9 mouse cellular contexts compared by ENCODE assay signal in the genomic region with DNA sequence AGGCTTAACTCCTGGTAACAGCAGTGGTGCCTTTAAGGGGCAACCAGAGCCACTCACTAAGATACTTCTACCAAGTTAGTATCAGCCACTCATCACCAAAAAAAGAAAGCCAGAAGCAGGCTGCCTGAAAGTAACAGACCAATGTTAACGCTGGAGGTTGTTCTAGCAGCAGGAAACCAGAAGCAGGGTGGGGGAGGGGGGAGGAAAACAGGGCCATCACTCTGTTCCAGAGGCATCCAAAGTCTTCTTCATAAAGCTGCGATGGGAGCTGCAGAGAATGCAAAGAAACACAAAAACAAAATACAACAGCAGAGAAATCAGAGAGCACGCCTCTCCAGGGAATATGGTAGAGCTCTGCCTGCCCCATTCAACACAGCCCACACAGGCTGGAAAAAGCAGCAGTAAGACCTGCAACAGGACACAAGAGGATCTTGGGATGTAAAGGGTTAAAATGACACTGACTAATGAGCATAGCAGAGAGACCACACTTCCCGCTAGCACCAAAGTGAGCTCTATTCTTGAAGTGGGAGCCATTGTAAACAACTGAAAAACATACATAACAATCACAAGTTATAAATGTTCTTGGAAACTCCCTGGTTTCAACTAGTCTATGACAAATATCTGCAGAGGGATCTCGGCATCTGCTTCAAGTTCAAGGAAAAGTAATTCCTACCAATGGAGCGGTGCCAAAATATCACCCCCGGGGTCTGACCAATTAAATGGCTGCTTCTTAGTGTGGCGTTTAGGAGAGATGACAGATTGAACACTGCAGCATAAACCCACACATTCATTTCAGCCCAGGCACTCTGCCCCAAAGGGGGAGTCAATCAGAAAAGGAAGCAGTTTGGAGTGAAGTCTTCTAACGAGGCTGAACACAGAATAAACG. TPM values are rescaled to one million over a fixed set of nuclear protein-coding genes. Genes with fewer than 3 reads are reported as not detected.
DNase-seq lines count a peak whose midpoint lies in the region; ATAC-seq lines count a peak whose summit lies in the region.
"Had no signal": no experiment of that assay in that cellular context is flagged by ENCODE, and none has a peak within 500 bp of the region (broad histone marks: within the 10 kb centered on the region; RNA-seq: fewer than 3 reads in every experiment).

No protein-coding gene starts in this region.

- H3K9ac ChIP-seq in heart, embryonic 15.5 days = no peak overlapping the region
- no peak overlapping the region for H3K9ac ChIP-seq in midbrain, embryonic 13.5 days (replicated peaks)

- DNase-seq in heart, adult 18-20 months = no peak
- no peak for DNase-seq in midbrain, embryonic 10.5 days (ENCODE audit: low spot score)
- DNase-seq in hindbrain, embryonic 10.5 days (ENCODE audit: low spot score) = peak; percentile 17
- peak; percentile 84 for DNase-seq in retina, postnatal 1 day
- no peak for DNase-seq in c-Kit-positive CD71-positive TER-119-positive erythroid progenitor cells, embryonic 14.5 days (ENCODE audit: low spot score)
- DNase-seq: kidney, postnatal 36 days had no signal

- H3K4me1 ChIP-seq in heart, embryonic 15.5 days (replicated peaks) = peaks cover 15% of the 10 kb centered on the region
- H3K4me1 ChIP-seq in midbrain, embryonic 13.5 days (replicated peaks) = peaks cover 19% of the 10 kb centered on the region
- H3K4me1 ChIP-seq in midbrain, embryonic 10.5 days = peaks cover 23% of the 10 kb centered on the region
- H3K4me1 ChIP-seq in hindbrain, embryonic 10.5 days (replicated peaks) = peaks cover 15% of the 10 kb centered on the region

- H3K36me3 ChIP-seq in heart, embryonic 15.5 days = no peaks in the 10 kb centered on the region
- H3K36me3 ChIP-seq in midbrain, embryonic 13.5 days = no peaks in the 10 kb centered on the region
- H3K36me3 ChIP-seq in midbrain, embryonic 10.5 days = no peaks in the 10 kb centered on the region
- no peaks in the 10 kb centered on the region for H3K36me3 ChIP-seq in hindbrain, embryonic 10.5 days

- H3K4me2 ChIP-seq in heart, embryonic 15.5 days = peak overlapping the region; percentile 43
- peak overlapping the region; percentile 26 for H3K4me2 ChIP-seq in midbrain, embryonic 13.5 days (replicated peaks)

- peak overlapping the region; percentile 29; the same call in 1 of the 2 replicates for H3K27ac ChIP-seq in heart, embryonic 15.5 days
- no peak overlapping the region for H3K27ac ChIP-seq in midbrain, embryonic 13.5 days
- no peak overlapping the region for H3K27ac ChIP-seq in midbrain, embryonic 10.5 days (replicated peaks)
- peak overlapping the region; percentile 9; the same call in 1 of the 2 replicates for H3K27ac ChIP-seq in hindbrain, embryonic 10.5 days

- H3K4me3 ChIP-seq in heart, embryonic 15.5 days = no peak overlapping the region
- H3K4me3 ChIP-seq in midbrain, embryonic 13.5 days (replicated peaks) = no peak overlapping the region
- no peak overlapping the region for H3K4me3 ChIP-seq in midbrain, embryonic 10.5 days
- no peak overlapping the region for H3K4me3 ChIP-seq in hindbrain, embryonic 10.5 days

- H3K27me3 ChIP-seq in heart, embryonic 15.5 days = no peaks in the 10 kb centered on the region
- H3K27me3 ChIP-seq in midbrain, embryonic 13.5 days = no peaks in the 10 kb centered on the region
- no peaks in the 10 kb centered on the region for H3K27me3 ChIP-seq in midbrain, embryonic 10.5 days (ENCODE audit: low read depth, poor library complexity, severe bottlenecking)
- no peaks in the 10 kb centered on the region for H3K27me3 ChIP-seq in hindbrain, embryonic 10.5 days (ENCODE audit: insufficient read depth, poor library complexity, severe bottlenecking)

- WGBS in heart, embryonic 15.5 days = 17% methylated on average over 10 of the region's 10 CpGs
- WGBS in midbrain, embryonic 13.5 days = 24% methylated on average over 10 of the region's 10 CpGs
- 44% methylated on average over 10 of the region's 10 CpGs for WGBS in midbrain, embryonic 10.5 days
- 28% methylated on average over 10 of the region's 10 CpGs for WGBS in hindbrain, embryonic 10.5 days

- ATAC-seq in heart, embryonic 15.5 days (replicated peaks; ENCODE audit: insufficient number of reproducible peaks, insufficient read depth, low FRiP score, low read depth) = no peak
- ATAC-seq in midbrain, embryonic 13.5 days = 0 out of 2 replicates have a peak, but pooled peaks have one; percentile 62
- ATAC-seq in megakaryocyte progenitor cell, adult 5-6 weeks (replicated peaks; ENCODE audit: poor library complexity) = no peak

- no peaks in the 10 kb centered on the region for H3K9me3 ChIP-seq in heart, embryonic 15.5 days (replicated peaks)
- H3K9me3 ChIP-seq in midbrain, embryonic 13.5 days = no peaks in the 10 kb centered on the region
- no peaks in the 10 kb centered on the region for H3K9me3 ChIP-seq in midbrain, embryonic 10.5 days (replicated peaks)
- no peaks in the 10 kb centered on the region for H3K9me3 ChIP-seq in hindbrain, embryonic 10.5 days

RNA-seq across cellular contexts. Expression of a gene that starts 39.8 kb away (rescaled TPM):
- 3.8 and 6.5 TPM in 2 replicates for polyA plus RNA-seq in heart, embryonic 15.5 days (2015; fragmentation: Nextera tagmentation; extraction: Ambion mirVana)
- 1 to 10 TPM; 3.5 to 3.6 TPM for total RNA-seq in heart, adult 18-20 months (2021)
- 4.5 and 5.9 TPM in 2 replicates for polyA plus RNA-seq in midbrain, embryonic 13.5 days (2015; fragmentation: Nextera tagmentation; extraction: Ambion mirVana)
- polyA plus RNA-seq in midbrain, embryonic 10.5 days (2016; fragmentation: Nextera tagmentation; extraction: Ambion mirVana) = 11.5 and 12.0 TPM in 2 replicates
- polyA plus RNA-seq in hindbrain, embryonic 10.5 days (2016; fragmentation: Nextera tagmentation; extraction: Ambion mirVana) = 7.4 and 11.0 TPM in 2 replicates
- 26.3 and 27.5 TPM in 2 replicates for total RNA-seq in megakaryocyte progenitor cell, adult 5-6 weeks (2015)
- total RNA-seq in megakaryocyte progenitor cell, adult 5-6 weeks (2017) = 18.3 and 18.9 TPM in 2 replicates

RNA-seq across cellular contexts. Expression of a gene that starts 50.3 kb away (rescaled TPM):
- 14.6 and 19.4 TPM in 2 replicates for polyA plus RNA-seq in heart, embryonic 15.5 days (2015; fragmentation: Nextera tagmentation; extraction: Ambion mirVana)
- 10 to 100 TPM; 12.7 to 14.7 TPM for total RNA-seq in heart, adult 18-20 months (2021)
- 31.8 and 36.0 TPM in 2 replicates for polyA plus RNA-seq in midbrain, embryonic 13.5 days (2015; fragmentation: Nextera tagmentation; extraction: Ambion mirVana)
- polyA plus RNA-seq in midbrain, embryonic 10.5 days (2016; fragmentation: Nextera tagmentation; extraction: Ambion mirVana) = 41.1 and 47.2 TPM in 2 replicates
- polyA plus RNA-seq in hindbrain, embryonic 10.5 days (2016; fragmentation: Nextera tagmentation; extraction: Ambion mirVana) = 43.2 and 44.1 TPM in 2 replicates
- 31.3 and 39.5 TPM in 2 replicates for total RNA-seq in megakaryocyte progenitor cell, adult 5-6 weeks (2015)
- 37.6 and 67.4 TPM in 2 replicates for total RNA-seq in megakaryocyte progenitor cell, adult 5-6 weeks (2017)

RNA-seq across cellular contexts. Expression of a gene that starts 59.2 kb away (rescaled TPM):
- 11.9 and 14.1 TPM in 2 replicates for polyA plus RNA-seq in heart, embryonic 15.5 days (2015; fragmentation: Nextera tagmentation; extraction: Ambion mirVana)
- total RNA-seq in heart, adult 18-20 months (2021) = 10 to 100 TPM; 10.5 to 12.0 TPM
- polyA plus RNA-seq in midbrain, embryonic 13.5 days (2015; fragmentation: Nextera tagmentation; extraction: Ambion mirVana) = 12.1 and 13.8 TPM in 2 replicates
- polyA plus RNA-seq in midbrain, embryonic 10.5 days (2016; fragmentation: Nextera tagmentation; extraction: Ambion mirVana) = 16.3 and 17.2 TPM in 2 replicates
- polyA plus RNA-seq in hindbrain, embryonic 10.5 days (2016; fragmentation: Nextera tagmentation; extraction: Ambion mirVana) = 15.1 and 17.3 TPM in 2 replicates
- 14.7 and 15.6 TPM in 2 replicates for total RNA-seq in megakaryocyte progenitor cell, adult 5-6 weeks (2015)
- 9.8 and 10.6 TPM in 2 replicates for total RNA-seq in megakaryocyte progenitor cell, adult 5-6 weeks (2017)

Comparison
In these comparisons a context has a peak if more than half of its experiments do, and no peak if none do; other contexts are left out.
1. H3K27ac ChIP-seq: peak in heart, embryonic 15.5 days (single experiment) and hindbrain, embryonic 10.5 days (single experiment); none in midbrain, embryonic 13.5 days (single experiment) and midbrain, embryonic 10.5 days (single experiment).
2. DNase-seq: peak in hindbrain, embryonic 10.5 days (single experiment) and retina, postnatal 1 day (single experiment); none in heart, adult 18-20 months (0 of 2), midbrain, embryonic 10.5 days (single experiment) and c-Kit-positive CD71-positive TER-119-positive erythroid progenitor cells, embryonic 14.5 days (single experiment).